Mouse (Mus musculus) lung, postnatal 25 days (tissue): ENCODE results near the gene Tex50.

Source experiments
- DNase-seq: peaks from one replicate; pipeline ENCODE4 v3.0.0; 2022; ENCODE audit warnings: low spot score

Tex50 gene

DNA sequence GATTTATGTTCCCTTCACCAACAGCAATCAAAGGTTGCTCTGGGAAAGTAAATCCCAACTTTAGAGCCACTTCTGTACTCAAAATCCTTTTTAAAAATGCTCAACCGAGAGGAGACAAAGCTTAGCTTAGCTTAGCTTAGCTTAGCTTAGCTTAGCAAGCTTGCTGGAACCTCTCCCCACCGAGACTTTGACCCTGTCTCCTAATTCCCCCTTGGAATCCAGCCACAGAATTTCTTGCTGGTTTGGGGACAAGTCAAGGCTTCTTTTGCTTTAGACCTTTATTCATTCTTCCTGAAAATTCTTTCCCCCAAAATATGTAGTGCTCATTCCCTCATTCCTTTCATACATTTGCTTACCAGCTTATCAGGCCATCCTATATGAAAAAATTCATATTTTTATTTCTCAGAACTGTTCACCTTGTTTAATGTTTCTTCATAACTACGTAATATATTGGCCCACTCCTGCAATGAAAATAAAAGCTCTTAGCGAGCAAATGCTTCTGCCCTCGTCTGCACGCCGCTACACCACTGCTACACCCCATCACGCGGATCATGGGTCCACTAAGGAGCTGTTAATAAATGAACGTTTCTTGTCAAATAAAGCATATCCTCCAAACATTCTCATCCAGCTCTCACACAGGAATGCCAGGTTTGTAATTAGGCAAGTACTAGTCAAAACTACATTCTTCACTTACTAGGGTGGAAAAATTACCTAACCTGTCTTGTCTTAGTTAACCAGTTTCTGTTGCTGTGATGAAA, 36.3 kb downstream of the Tex50 start:
- no peak for DNase-seq

DNA sequence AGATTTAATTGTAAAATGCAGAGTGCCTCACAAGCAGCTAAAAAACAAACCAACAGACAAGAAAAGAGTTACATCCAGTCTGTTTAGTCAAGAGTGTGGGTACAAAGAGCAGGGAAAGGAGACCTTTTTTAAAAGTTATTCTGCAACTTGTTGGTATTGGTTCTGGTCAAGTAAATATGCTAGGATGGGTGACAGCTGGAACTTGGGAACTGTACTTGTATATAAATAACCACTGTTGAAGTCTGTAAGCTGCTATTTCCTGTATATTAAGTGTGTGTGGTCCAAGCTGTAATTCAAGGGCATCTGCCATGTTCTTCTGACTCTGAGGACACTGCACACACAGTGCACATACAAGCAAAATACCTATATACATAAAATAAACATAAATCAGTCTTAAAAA, 44.5 kb downstream of the Tex50 start:
- DNase-seq: no peak

DNA sequence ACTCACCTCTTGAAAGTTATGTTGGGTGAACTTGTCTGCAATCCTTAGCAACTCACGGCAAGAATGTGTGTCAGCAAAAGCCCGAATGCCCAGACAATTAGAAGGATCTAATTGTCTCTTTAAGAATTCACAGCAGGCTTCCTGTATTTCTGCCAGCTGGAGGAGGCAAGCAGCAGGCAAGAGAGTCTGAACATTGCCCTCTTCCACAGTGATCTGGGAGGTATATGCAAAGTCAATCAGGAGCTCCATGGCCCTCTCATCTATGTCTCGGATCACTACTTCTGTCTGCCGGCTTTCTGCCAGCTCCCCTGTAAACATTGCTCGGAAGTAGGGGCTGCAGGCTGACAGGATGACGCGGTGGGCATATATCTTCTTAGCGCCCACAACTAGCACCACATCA, 49.9 kb downstream of the Tex50 start:
- DNase-seq: no peak
